Mouse (Mus musculus) spleen, postnatal 36 days (tissue): ENCODE data around the gene Lcat.

Experiments used
- DNase-seq, 2 experiments: peaks; one replicate each; pipeline ENCODE4 v3.0.0; 2022; ENCODE audit warnings: low spot score in 2 of 2, mixed read lengths in 1 of 2

Gene Lcat

DNA sequence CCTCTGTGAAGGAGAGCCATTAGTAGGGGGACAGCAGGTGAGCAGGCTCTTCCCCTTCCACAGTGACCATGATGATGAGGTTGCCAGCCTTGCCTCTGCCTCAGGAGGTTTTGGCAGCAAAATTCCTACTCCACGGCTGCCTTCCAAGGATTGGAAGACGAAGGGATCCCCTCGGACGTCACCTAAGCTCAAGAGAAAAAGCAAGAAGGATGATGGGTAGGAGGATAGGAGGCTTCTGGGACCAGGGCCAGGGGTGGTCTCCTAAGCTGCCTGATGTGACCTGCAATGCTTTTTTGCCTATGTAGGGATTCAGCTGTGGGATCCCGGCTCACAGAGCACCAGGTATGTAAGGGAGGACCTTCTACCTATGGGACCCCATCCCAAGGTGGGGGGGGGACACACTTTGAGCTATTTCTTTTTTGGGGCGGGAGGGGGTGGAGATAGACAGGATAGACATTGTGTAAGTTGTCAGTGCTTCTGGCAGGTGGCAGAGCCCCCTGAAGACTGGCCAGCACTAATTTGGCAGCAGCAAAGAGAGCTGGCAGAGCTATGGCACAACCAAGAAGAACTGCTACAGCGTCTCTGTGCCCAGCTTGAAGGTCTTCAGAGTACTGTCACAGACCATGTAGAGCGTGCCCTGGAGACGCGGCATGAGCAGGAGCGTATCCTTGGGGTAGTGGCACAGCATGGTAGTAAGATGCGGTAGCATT is 53.3 kb downstream of the Lcat start:
- no peak for DNase-seq
